Mouse (Mus musculus) limb, embryonic 13.5 days (tissue): ENCODE measurements around the gene Gm48551. TPM values are rescaled to one million over a fixed set of nuclear protein-coding genes. Genes with fewer than 3 reads are reported as not detected.
A peak's percentile ranks its signal among the peaks of the same experiment; 100 is the strongest.

ENCODE experiments used
- ATAC-seq: fragments of 200-750 bp; cut with Nextera tagmentation; 2 replicates; pipeline ENCODE4 v1.8.0; 2017; ENCODE audit warnings: low read depth, moderate number of reproducible peaks, moderate TSS enrichment; ENCODE audit not compliant: low FRiP score
- H3K27ac ChIP-seq: fragments of 300-500 bp; sonication (generic); 2 replicates; pipeline ENCODE4 v1.5.1; 2015; ENCODE audit warnings: inconsistent platforms, mild to moderate bottlenecking, moderate library complexity
- H3K27me3 ChIP-seq: fragments of 300-500 bp; sonication (generic); 2 replicates; pipeline ENCODE4 v1.6.1; 2015; ENCODE audit warnings: mild to moderate bottlenecking, inconsistent platforms
- H3K36me3 ChIP-seq: fragments of 300-500 bp; sonication (generic); 2 replicates; pipeline ENCODE4 v1.6.1; 2015; ENCODE audit warnings: inconsistent platforms, mild to moderate bottlenecking, moderate library complexity
- H3K4me1 ChIP-seq: fragments of 300-500 bp; sonication (generic); 2 replicates; pipeline ENCODE4 v1.6.1; 2015; ENCODE audit warnings: inconsistent platforms
- H3K4me2 ChIP-seq: fragments of 300-500 bp; sonication (generic); replicated peaks from 2 replicates; pipeline ENCODE4 v1.6.1; 2015; ENCODE audit warnings: inconsistent platforms, mild to moderate bottlenecking, moderate library complexity
- H3K4me3 ChIP-seq: fragments of 300-500 bp; sonication (generic); 2 replicates; pipeline ENCODE4 v1.5.1; 2015; ENCODE audit warnings: moderate library complexity, mild to moderate bottlenecking, inconsistent platforms
- H3K9ac ChIP-seq: fragments of 300-500 bp; sonication (generic); 2 replicates; pipeline ENCODE4 v1.6.1; 2015; ENCODE audit warnings: mild to moderate bottlenecking, inconsistent platforms
- H3K9me3 ChIP-seq: fragments of 300-500 bp; sonication (generic); 2 replicates; pipeline ENCODE4 v1.6.1; 2016; ENCODE audit warnings: inconsistent platforms
- WGBS: fragments of 180-500 bp; shearing (Covaris S2); methylation state at CpG from one replicate; pipeline ENCODE4 v1.1.7; 2015; 5-methylcytosine and 5-hydroxymethylcytosine counted together
- polyA plus RNA-seq: library from polyadenylated mRNA; unstranded; fragments of >200 nt; fragmentation: Nextera tagmentation; extraction: Ambion mirVana; gene quantifications from 2 replicates; pipeline ENCODE4 v1.2.1, GENCODE M21; 2015

Gm48551 gene
- polyA plus RNA-seq, 1 experiment from 2014 or later, result 4.0 TPM

- Histone ChIP-seq H3K27me3 (no peaks in the 10 kb centered on the region), H3K4me3 (peak overlapping the region; percentile 34), H3K27ac (peak overlapping the region; percentile 91), H3K36me3 (peaks cover 40% of the 10 kb centered on the region), H3K9me3 (no peaks in the 10 kb centered on the region), H3K9ac (peak overlapping the region; percentile 65), H3K4me1 (peaks cover 68% of the 10 kb centered on the region), H3K4me2 (peak overlapping the region; percentile 64)
- WGBS, result 44% methylated on average over 12 of the region's 12 CpGs
- ATAC-seq, result no peak
Measured at GRCm38 (mm10) chr10:81417227-81418215, 33.3 kb downstream of the Gm48551 start.

GRCm38 (mm10) chr10:81418216-81419070 lies 34.2 kb downstream of the Gm48551 start:
- Histone ChIP-seq H3K27me3 (no peaks in the 10 kb centered on the region), H3K4me2 (no peak overlapping the region), H3K27ac (0 out of 2 replicates have a peak overlapping the region, but pooled peaks have one; percentile 91), H3K4me1 (peaks cover 59% of the 10 kb centered on the region), H3K4me3 (no peak overlapping the region), H3K36me3 (peaks cover 34% of the 10 kb centered on the region), H3K9me3 (no peaks in the 10 kb centered on the region), H3K9ac (0 out of 2 replicates have a peak overlapping the region, but pooled peaks have one; percentile 65)
- 51% methylated on average over 11 of the region's 11 CpGs for WGBS
- ATAC-seq, result no peak

GRCm38 (mm10) chr10:81419111-81419928 lies 35.1 kb downstream of the Gm48551 start:
- Histone ChIP-seq H3K9ac (no peak overlapping the region), H3K4me2 (no peak overlapping the region), H3K27ac (no peak overlapping the region), H3K9me3 (no peaks in the 10 kb centered on the region), H3K4me3 (no peak overlapping the region), H3K4me1 (peaks cover 57% of the 10 kb centered on the region), H3K36me3 (peaks cover 34% of the 10 kb centered on the region), H3K27me3 (peaks cover 5% of the 10 kb centered on the region; the same call in 1 of the 2 replicates)
- no peak for ATAC-seq
- 91% methylated on average over 10 of the region's 10 CpGs for WGBS

DNA sequence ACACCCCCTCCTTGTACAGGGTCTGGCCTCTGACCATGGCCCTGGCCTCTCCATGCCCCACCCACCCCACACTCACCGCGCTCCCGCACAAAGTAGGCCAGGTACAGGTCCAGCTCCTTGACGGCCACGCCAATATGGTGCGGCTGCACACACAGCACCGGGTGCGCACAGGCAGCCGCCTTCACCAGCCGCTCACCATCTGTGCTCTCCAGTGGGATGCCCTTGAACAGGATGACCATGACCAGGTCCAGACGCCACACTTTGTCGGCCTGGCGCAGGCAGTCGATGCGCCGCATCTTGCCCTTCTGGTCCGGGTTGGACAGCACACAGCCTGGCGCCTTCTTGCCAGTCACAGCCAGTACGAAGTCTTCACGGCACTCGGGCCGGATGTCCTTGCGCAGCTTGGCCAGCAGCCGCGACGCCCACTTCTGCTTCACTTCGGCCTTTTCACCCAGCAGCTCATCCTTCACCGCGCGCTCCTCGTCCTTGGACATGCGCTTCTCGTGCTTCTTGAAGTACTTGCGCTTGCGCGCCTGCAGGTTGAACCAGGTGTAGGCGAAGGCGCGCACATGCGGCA lies 36.0 kb downstream of the Gm48551 start:
- WGBS, result 83% methylated on average over 40 of the region's 40 CpGs
- H3K27ac ChIP-seq, result no peak overlapping the region

GRCm38 (mm10) chr10:81421041-81421796 lies 37.0 kb downstream of the Gm48551 start:
- no peaks in the 10 kb centered on the region for H3K9me3 ChIP-seq
- H3K27ac ChIP-seq, result no peak overlapping the region
- H3K36me3 ChIP-seq, result peaks cover 26% of the 10 kb centered on the region
- H3K4me1 ChIP-seq, result peaks cover 55% of the 10 kb centered on the region
- H3K27me3 ChIP-seq, result peaks cover 18% of the 10 kb centered on the region
- H3K4me3 ChIP-seq, result no peak overlapping the region
- H3K9ac ChIP-seq, result no peak overlapping the region
- ATAC-seq, result no peak
- H3K4me2 ChIP-seq, result no peak overlapping the region
- 73% methylated on average over 4 of the region's 4 CpGs for WGBS

More for the DNA sequence above, 36.0 kb downstream of the Gm48551 start:
- Histone ChIP-seq H3K4me3 (no peak overlapping the region), H3K4me1 (peaks cover 57% of the 10 kb centered on the region), H3K9me3 (no peaks in the 10 kb centered on the region), H3K4me2 (no peak overlapping the region), H3K27me3 (peaks cover 11% of the 10 kb centered on the region), H3K36me3 (peaks cover 28% of the 10 kb centered on the region), H3K9ac (no peak overlapping the region)
- ATAC-seq, result no peak

GRCm38 (mm10) chr10:81421797-81422100 lies 37.5 kb downstream of the Gm48551 start:
- H3K9me3 ChIP-seq, result no peaks in the 10 kb centered on the region
- peaks cover 20% of the 10 kb centered on the region for H3K27me3 ChIP-seq
- H3K36me3 ChIP-seq, result peaks cover 26% of the 10 kb centered on the region
- no peak for ATAC-seq
- H3K4me1 ChIP-seq, result peaks cover 55% of the 10 kb centered on the region
- H3K9ac ChIP-seq, result no peak overlapping the region
- no peak overlapping the region for H3K4me2 ChIP-seq
- whole genome bisulfite sequencing, result 77% methylated on average over 3 of the region's 5 CpGs
- no peak overlapping the region for H3K4me3 ChIP-seq
- H3K27ac ChIP-seq, result no peak overlapping the region

DNA sequence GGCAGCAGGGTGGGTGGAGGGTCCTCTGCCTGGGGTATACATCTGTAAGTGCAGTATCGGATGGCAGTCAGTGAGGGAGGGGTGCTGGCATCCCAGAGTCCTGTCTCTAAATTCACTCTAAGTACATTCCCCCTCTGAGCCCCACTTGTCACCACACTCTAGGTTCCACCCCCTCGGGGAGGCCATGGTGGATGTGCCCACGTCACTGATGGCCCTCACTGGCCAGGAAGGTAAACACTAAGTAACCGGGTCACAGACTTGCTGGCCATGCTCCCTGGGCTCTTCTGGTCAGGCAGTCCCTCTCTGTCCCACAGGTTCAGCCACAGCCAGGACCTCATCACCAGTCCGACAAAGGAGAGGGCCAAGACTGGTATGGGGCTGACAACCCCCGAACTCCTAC lies 37.9 kb downstream of the Gm48551 start:
- no peak overlapping the region for H3K4me3 ChIP-seq
- no peak for ATAC-seq
- no peaks in the 10 kb centered on the region for H3K9me3 ChIP-seq
- H3K4me1 ChIP-seq, result peaks cover 54% of the 10 kb centered on the region
- H3K27me3 ChIP-seq, result peaks cover 24% of the 10 kb centered on the region
- H3K36me3 ChIP-seq, result peaks cover 26% of the 10 kb centered on the region
- no peak overlapping the region for H3K9ac ChIP-seq
- H3K4me2 ChIP-seq, result no peak overlapping the region
- H3K27ac ChIP-seq, result no peak overlapping the region
- WGBS, result 80% methylated on average over 6 of the region's 6 CpGs

DNA sequence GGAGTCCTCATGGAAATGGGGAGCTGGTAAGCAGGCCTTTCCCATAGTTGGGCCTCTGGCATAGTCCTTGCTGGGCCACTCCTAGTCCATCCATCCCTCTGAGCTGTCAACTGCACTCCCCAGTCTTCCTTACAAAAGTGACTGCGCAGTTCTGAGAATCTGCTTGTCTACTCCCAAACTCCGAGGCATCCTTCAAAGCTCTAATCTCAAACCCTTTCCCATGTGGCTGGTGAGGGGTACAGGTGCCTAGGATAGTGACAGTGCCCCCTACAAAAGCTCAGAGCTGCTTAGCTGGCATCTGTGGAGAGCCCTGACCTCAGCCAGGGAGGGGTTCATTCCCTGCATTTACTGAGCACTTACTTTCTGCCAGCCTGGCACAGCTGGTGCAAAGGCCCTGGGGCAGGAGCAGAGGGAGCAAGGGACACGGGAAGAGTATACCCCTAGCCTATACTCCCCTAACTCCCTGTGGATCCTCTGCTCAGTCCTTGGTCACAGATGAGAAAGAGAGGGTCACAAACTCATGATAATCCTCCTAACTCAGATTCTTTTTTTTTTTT lies 38.5 kb downstream of the Gm48551 start:
- peaks cover 30% of the 10 kb centered on the region for H3K27me3 ChIP-seq
- peaks cover 52% of the 10 kb centered on the region for H3K4me1 ChIP-seq
- 77% methylated on average over 3 of the region's 3 CpGs for WGBS

DNA sequence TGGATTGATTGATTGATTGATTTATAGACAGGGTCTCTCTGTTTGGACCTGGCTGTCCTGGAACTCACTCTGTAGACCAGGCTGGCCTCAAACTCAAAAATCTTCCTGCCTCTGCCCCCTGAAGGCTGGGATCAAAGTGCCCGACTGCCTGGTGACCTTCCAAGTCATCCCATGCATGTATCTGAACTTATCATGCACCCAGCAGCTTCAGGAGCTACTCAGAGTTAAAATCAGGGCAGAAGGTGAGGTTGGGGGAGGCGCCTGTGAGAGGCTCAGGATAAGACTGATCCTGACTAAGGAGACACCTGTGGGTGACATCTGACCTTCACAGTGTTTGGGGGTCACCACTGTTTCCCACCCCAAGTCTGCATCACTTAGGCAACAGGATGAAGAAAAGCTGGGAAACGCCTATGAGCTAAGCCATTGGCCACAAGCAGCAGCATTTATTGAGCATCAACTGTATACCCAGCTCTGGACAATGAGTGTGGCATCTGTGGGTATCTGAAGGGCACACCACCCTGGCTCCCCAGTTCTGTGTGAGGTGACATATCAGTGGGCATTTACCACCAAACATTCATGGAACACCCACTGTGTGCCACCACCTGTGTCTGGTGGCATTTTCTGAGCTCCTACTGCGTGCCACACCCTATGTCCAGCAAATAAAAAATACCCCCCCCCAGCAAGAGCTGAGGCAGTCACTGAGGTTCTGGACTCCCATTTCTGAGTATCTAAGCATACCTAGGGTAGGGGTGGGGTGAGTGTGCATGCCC lies 39.4 kb downstream of the Gm48551 start:
- no peak for ATAC-seq
- peak overlapping the region; percentile 34; the same call in 1 of the 2 replicates for H3K27ac ChIP-seq
- peak overlapping the region; percentile 25 for H3K9ac ChIP-seq
- peaks cover 39% of the 10 kb centered on the region for H3K27me3 ChIP-seq
- H3K9me3 ChIP-seq, result no peaks in the 10 kb centered on the region
- peaks cover 42% of the 10 kb centered on the region for H3K4me1 ChIP-seq
- H3K4me2 ChIP-seq, result peak overlapping the region; percentile 85
- 61% methylated on average over 4 of the region's 4 CpGs for WGBS
- H3K4me3 ChIP-seq, result peak overlapping the region; percentile 68; the same call in 1 of the 2 replicates
- peaks cover 25% of the 10 kb centered on the region for H3K36me3 ChIP-seq

More for the DNA sequence above, 38.5 kb downstream of the Gm48551 start:
- no peak overlapping the region for H3K9ac ChIP-seq
- H3K4me2 ChIP-seq, result no peak overlapping the region
- H3K4me3 ChIP-seq, result no peak overlapping the region
- H3K9me3 ChIP-seq, result no peaks in the 10 kb centered on the region
- H3K27ac ChIP-seq, result no peak overlapping the region
- peaks cover 26% of the 10 kb centered on the region for H3K36me3 ChIP-seq
- ATAC-seq, result no peak
